ENCODE assay signal across 13 mouse cellular contexts in genomic region chr16:50751495-50752276, GRCm38 (mm10).
DNase-seq lines count a peak whose midpoint lies in the region; ATAC-seq lines count a peak whose summit lies in the region.
"Had no signal": no experiment of that assay in that cellular context is flagged by ENCODE, and none has a peak within 500 bp of the region (broad histone marks: within the 10 kb centered on the region; RNA-seq: fewer than 3 reads in every experiment).

No protein-coding gene starts in this region.

- DNase-seq in heart, embryonic 10.5 days (ENCODE audit: low spot score) = no peak
- DNase-seq in heart, adult 11 months = no peak
- DNase-seq in kidney, adult 18-20 months = no peak
- peak; percentile 50 for DNase-seq in 3134 (ENCODE audit: extremely low read depth, insufficient read length, low spot score)
- peak; percentile 71 for DNase-seq in adrenal gland, postnatal 14 days
- no peak for DNase-seq in layer of hippocampus, adult 9-10 months (ENCODE audit: low spot score)
- DNase-seq: cerebellum, postnatal 25 days; gastrocnemius, postnatal 36 days had no signal

- H3K4me2 ChIP-seq in kidney, embryonic 16.5 days (replicated peaks; ENCODE audit: low read depth, low read length) = no peak overlapping the region
- H3K4me2 ChIP-seq: hindbrain, embryonic 15.5 days; limb, embryonic 13.5 days; midbrain, embryonic 11.5 days had no signal

- no peaks in the 10 kb centered on the region for H3K9me3 ChIP-seq in heart, embryonic 10.5 days
- H3K9me3 ChIP-seq in kidney, embryonic 16.5 days (ENCODE audit: low read length) = no peaks in the 10 kb centered on the region
- H3K9me3 ChIP-seq: hindbrain, embryonic 15.5 days; limb, embryonic 13.5 days had no signal

- peak overlapping the region; percentile 84; the same call in 1 of the 2 replicates for H3K27ac ChIP-seq in heart, embryonic 10.5 days
- peak overlapping the region; percentile 72 for H3K27ac ChIP-seq in kidney, embryonic 16.5 days (ENCODE audit: low read length)
- H3K27ac ChIP-seq: hindbrain, embryonic 15.5 days; limb, embryonic 13.5 days had no signal

- H3K4me3 ChIP-seq in heart, embryonic 10.5 days = no peak overlapping the region
- no peak overlapping the region for H3K4me3 ChIP-seq in kidney, embryonic 16.5 days (ENCODE audit: low read length)
- H3K4me3 ChIP-seq: hindbrain, embryonic 15.5 days; limb, embryonic 13.5 days had no signal

- H3K4me1 ChIP-seq in heart, embryonic 10.5 days = peaks cover 26% of the 10 kb centered on the region
- H3K4me1 ChIP-seq in kidney, embryonic 16.5 days (ENCODE audit: insufficient read depth, low read length) = peaks cover 15% of the 10 kb centered on the region; the same call in 1 of the 2 replicates
- H3K4me1 ChIP-seq: hindbrain, embryonic 15.5 days had no signal

- H3K36me3 ChIP-seq in heart, embryonic 10.5 days = no peaks in the 10 kb centered on the region
- H3K36me3 ChIP-seq in kidney, embryonic 16.5 days (ENCODE audit: insufficient read depth, low read length) = no peaks in the 10 kb centered on the region
- H3K36me3 ChIP-seq: hindbrain, embryonic 15.5 days; limb, embryonic 13.5 days had no signal

- H3K27me3 ChIP-seq in heart, embryonic 10.5 days (ENCODE audit: insufficient read depth, poor library complexity, severe bottlenecking) = no peaks in the 10 kb centered on the region
- H3K27me3 ChIP-seq in kidney, embryonic 16.5 days (ENCODE audit: insufficient read depth, low read length) = no peaks in the 10 kb centered on the region
- H3K27me3 ChIP-seq: hindbrain, embryonic 15.5 days; limb, embryonic 13.5 days had no signal

- ATAC-seq in kidney, embryonic 16.5 days (ENCODE audit: low FRiP score, low TSS enrichment) = 0 out of 2 replicates have a peak, but pooled peaks have one; percentile 49
- no peak for ATAC-seq in cerebellum, adult (ENCODE audit: insufficient number of reproducible peaks, low FRiP score, low TSS enrichment)

- no peak overlapping the region for H3K9ac ChIP-seq in kidney, embryonic 16.5 days (replicated peaks; ENCODE audit: low read length)
- H3K9ac ChIP-seq: hindbrain, embryonic 15.5 days; limb, embryonic 13.5 days had no signal

- WGBS in heart, embryonic 10.5 days = 74% methylated on average over 9 of the region's 9 CpGs
- WGBS in kidney, embryonic 16.5 days = 73% methylated on average over 9 of the region's 9 CpGs

Comparison
In these comparisons a context has a peak if more than half of its experiments do, and no peak if none do; other contexts are left out.
1. DNase-seq: peak in 3134 (single experiment) and adrenal gland, postnatal 14 days (single experiment); none in heart, embryonic 10.5 days (single experiment), heart, adult 11 months (single experiment), kidney, adult 18-20 months (single experiment) and layer of hippocampus, adult 9-10 months (single experiment).